ENCODE assay signal across 8 mouse cellular contexts in genomic region chr10:8715679-8716284, GRCm38 (mm10).
DNase-seq lines count a peak whose midpoint lies in the region; ATAC-seq lines count a peak whose summit lies in the region.

No protein-coding gene starts in this region.

- peak; percentile 40 for DNase-seq in WW6 (ENCODE audit: low read depth, low spot score)
- DNase-seq in cerebellum, postnatal 25 days = peak; percentile 84 to 91
- DNase-seq in gastrocnemius, postnatal 10 days = peak; percentile 74
- peak; percentile 46 for DNase-seq in hindlimb bud, embryonic 11.5 days (ENCODE audit: extremely low spot score, low read depth, low spot score)
- DNase-seq in left cerebral cortex, adult 11 months (ENCODE audit: low spot score) = peak; percentile 47
- peak; percentile 77 for DNase-seq in right cerebral cortex, adult 18-20 months
- DNase-seq in urinary bladder, postnatal 10 days (ENCODE audit: low spot score) = peak; percentile 43

- peak; percentile 72 for ATAC-seq in megakaryocyte, adult 5-6 weeks (ENCODE audit: poor library complexity, severe bottlenecking)

Comparison
In these comparisons a context has a peak if more than half of its experiments do, and no peak if none do; other contexts are left out.
1. Peak in every context shown above with its lines: DNase-seq and ATAC-seq.